Mouse (Mus musculus) gastrocnemius, adult 2 months (tissue): ENCODE measurements at regions not wholly inside any gene's neighbourhood (a gene's known extent, or its start where the extent isn't known, plus 50 kb on each side); places are given as distances from the start of the nearest gene placed in this dataset.
A peak's percentile ranks its signal among the peaks of the same experiment; 100 is the strongest.

Source experiments
- DNase-seq: peaks from one replicate; pipeline ENCODE4 v3.0.0; 2022
- H3K27ac ChIP-seq: fragments of 200-600 bp; 2 replicates; pipeline ENCODE4 v1.8.1; 2022; ENCODE audit warnings: mild to moderate bottlenecking
- H3K4me3 ChIP-seq: fragments of 200-600 bp; 2 replicates; pipeline ENCODE4 v1.8.1; 2022; ENCODE audit warnings: mild to moderate bottlenecking, moderate library complexity
- CTCF ChIP-seq: fragments of 200-600 bp; IDR thresholded peaks from 2 replicates; pipeline ENCODE4 v1.8.1; 2022; ENCODE audit warnings: antibody characterized with exemption, mild to moderate bottlenecking, moderate library complexity
- intact Hi-C: fragments of 180-260 bp; cut with DNase I; formaldehyde crosslinking; loops from one replicate; pipeline ENCODE4 v1.15.1; 2025

GRCm38 (mm10) chr13:75204417-75204816, 114.8 kb downstream of the Pcsk1 start:
- H3K4me3 ChIP-seq = no peak overlapping the region
- peak; percentile 30; the same call in 1 of the 2 replicates for TF ChIP-seq CTCF
- intact Hi-C loops = loop anchor here (5.0 kb wide), 1 partner anchor 342 kb away; no protein-coding TSS in a partner anchor
- H3K27ac ChIP-seq = no peak overlapping the region
- DNase-seq = no peak

GRCm38 (mm10) chr13:75223944-75224343, 134.3 kb downstream of the Pcsk1 start:
- no peak overlapping the region for H3K27ac ChIP-seq
- TF ChIP-seq CTCF = no peak
- DNase-seq = no peak
- no peak overlapping the region for H3K4me3 ChIP-seq
- intact Hi-C loops = no loop called here

DNA sequence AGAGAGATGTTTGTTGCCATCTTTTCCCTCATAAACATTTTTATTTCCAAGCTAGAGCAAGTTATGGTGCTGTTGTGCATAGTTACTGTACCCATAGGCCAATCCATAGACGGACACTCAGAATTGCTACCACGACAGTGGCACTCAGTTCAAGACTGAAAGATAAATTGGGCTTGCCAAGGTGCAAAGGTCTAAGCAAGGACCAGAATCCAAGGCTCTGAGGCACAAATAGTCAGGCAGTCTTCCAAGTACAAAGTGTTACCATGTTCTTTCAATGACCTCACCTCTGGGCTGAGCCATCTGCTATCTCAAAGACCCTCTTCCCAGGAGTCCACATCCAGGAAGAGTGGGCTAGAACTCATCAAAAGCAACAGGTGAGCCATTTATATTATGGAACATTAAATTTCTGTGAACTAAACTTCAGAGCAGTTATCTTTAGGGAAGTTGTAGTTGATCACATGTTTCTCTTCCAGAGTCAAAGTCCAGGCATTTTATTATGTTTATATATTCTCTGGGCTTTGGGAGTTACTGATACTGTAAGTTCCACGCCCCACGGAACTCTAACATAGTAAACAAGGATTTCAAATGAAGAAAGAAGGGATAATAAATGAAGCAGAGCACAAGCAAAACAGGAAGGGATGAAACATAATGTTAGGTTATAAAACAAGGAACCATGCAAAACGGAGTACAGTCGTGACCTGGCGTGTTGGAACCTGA, 136.1 kb downstream of the Pcsk1 start:
- H3K27ac ChIP-seq = no peak overlapping the region
- DNase-seq = no peak
- intact Hi-C loops = loop anchor here (2.0 kb wide), 1 partner anchor 573 kb away; no protein-coding TSS in a partner anchor
- TF ChIP-seq CTCF = no peak
- H3K4me3 ChIP-seq = no peak overlapping the region

DNA sequence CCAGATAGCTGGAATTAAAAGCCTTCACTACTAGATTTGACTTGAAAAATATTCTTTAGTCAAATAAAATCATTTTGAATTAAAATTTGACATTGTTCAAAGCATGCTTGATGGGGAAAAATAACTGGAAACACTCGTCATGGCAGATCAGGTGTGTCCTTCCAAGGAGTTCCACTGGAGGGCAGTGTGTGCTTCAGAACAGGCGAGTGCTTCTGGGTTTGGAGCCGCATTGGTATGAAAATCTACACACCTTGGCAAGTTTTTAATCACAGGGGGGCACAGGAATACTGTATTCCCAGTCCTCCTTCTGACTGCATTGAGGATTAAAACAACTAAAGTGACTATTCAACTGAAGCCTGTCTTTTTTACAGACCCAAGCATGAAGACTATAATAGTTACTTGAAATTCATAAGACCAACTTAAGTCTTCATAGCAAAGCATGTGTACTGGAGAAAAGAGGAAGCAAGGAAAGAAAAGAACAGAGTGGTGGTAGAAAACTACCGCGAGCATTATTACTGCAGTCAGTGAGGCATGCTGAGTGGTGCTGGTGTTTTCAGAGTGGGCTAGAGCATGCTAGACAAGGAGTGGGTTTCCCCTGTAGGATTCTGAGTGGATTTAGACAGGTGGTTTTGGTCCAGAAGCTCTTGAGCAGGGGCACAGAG, 138.1 kb downstream of the Pcsk1 start:
- peak; percentile 52 for DNase-seq
- TF ChIP-seq CTCF = peak; percentile 79
- Histone ChIP-seq H3K4me3 (no peak overlapping the region), H3K27ac (no peak overlapping the region)
- intact Hi-C loops = loop anchor here (2.0 kb wide), 2 partner anchors 571 to 649 kb away; no protein-coding TSS in a partner anchor

- H3K27ac ChIP-seq = no peak overlapping the region
- intact Hi-C loops = no loop called here
- no peak overlapping the region for H3K4me3 ChIP-seq
- TF ChIP-seq CTCF = no peak
- peak; percentile 16 for DNase-seq
Observed at GRCm38 (mm10) chr13:75236424-75236823, 146.8 kb downstream of the Pcsk1 start.
